Mouse (Mus musculus) CD4-positive, CD25-positive, alpha-beta regulatory T cell, adult 2 months (primary cell): ENCODE results near the gene Skap1.

ENCODE experiments used
- DNase-seq: peaks from one replicate; pipeline ENCODE4 v3.0.0-alpha.2; 2012; ENCODE audit warnings: low read depth, low spot score

Gene Skap1

DNA sequence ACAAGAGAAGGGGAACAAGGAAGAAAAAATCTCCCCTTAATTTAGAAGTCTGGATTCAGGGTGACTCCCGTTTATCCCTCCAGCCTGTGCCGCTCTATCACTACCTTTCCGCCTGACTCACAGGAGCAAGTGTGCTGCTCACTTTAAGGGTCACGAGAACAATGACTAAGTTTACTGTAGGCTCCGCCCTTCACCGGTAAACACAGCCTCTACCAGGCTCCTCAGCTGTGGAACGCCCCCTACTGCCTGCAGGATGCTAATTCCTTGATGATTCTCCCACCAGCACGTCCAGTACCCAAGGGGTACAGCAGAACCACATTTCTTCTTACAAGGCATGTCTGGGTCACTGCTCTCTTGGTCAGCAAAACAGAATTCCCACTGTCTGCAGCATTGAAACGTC is 158.4 kb downstream of the Skap1 start:
- peak; percentile 36 for DNase-seq

DNA sequence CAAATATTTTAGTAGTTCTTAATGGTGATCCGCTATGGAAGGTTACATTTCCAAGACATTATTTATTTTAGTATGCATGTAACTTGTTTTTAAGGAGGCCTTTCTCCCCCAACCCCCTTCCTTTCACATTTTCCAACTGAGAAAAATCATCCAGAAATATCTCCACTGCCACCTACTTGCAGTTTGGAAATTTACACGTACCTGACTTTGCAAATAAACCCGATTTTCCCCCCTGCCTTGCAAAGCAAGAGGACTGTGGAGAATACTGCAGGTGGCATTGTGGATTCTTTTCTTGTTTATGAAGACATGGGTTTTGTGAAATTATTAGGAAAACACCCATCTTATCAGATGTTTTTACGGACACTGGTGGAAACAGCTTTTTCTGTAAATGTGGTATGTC is 160.0 kb downstream of the Skap1 start:
- DNase-seq: no peak

DNA sequence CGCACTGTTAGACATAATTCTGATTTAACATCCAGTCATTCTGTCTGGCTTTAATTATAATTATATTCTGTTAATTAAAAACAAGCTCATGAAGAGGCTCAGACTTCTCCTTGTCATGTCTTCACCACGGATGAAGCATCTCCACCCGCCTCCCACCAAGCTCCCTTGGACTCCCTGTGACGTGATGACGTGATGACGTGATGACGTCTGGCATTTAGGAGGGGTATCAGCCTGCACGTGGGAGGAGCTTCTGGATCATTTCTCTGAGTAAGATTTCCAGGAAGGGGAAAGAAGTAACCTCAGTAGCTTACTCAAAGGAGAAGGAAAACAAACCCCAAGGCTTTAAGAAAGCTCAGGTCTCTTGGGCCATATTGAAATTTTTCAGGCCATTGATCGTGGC is 165.4 kb downstream of the Skap1 start:
- DNase-seq: no peak

DNA sequence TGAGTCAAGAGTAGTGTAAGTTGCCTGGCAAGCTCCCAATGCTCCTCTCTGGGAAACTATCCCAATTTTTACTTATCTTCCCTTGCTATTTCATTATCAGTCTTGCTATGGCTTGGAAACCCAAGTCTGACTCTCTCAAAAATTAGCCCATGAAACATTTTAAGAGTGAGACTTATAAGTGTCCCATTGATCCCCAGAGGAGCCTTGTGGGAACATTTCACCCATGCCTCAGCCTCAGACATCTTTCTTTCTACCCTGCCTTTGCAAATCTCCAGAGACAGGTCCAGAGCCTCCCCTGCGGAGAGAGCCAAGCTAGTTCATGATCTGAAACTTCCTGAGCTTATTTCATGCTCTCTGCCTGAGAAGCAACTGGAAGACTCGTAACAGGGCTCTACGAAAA is 167.1 kb downstream of the Skap1 start:
- no peak for DNase-seq

DNA sequence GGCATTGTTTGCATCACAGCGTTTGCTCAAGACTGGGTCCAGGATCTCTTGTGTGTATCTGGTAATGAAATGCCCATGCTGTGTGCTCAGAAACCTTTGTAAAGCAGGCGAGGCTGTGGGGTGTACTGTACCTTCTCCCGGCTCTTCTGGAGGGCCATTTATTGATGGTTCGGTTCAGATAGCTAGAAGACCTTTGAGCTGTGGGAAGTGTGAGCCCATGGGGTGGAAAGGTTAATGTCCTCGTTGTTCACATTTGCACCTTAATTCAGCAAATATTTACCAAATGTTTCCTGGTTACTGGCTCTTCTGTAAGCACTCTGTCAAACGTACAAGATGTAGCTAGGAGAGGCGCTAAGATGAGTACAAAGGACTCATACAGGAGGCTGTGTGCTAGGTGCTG is 173.5 kb downstream of the Skap1 start:
- DNase-seq: no peak

DNA sequence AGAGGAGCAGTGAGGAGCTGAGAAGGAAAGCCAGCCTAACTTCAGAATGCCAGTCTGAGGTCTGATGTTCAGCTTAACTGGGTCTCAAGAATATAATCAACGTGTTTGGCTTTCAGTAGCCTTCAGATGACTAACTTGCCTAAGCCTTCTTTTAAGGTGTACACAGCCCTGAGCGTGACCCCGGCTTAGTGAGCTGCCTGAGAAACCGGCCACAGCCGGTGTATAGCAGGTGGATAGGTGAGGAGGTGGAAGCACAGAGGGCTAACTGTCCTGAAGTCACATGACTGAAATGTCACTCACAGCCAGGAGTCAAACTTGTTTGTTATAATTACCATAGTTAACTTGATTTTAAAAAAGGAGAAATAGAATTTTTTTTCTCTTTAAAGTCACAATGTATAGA is 175.4 kb downstream of the Skap1 start:
- DNase-seq: no peak

DNA sequence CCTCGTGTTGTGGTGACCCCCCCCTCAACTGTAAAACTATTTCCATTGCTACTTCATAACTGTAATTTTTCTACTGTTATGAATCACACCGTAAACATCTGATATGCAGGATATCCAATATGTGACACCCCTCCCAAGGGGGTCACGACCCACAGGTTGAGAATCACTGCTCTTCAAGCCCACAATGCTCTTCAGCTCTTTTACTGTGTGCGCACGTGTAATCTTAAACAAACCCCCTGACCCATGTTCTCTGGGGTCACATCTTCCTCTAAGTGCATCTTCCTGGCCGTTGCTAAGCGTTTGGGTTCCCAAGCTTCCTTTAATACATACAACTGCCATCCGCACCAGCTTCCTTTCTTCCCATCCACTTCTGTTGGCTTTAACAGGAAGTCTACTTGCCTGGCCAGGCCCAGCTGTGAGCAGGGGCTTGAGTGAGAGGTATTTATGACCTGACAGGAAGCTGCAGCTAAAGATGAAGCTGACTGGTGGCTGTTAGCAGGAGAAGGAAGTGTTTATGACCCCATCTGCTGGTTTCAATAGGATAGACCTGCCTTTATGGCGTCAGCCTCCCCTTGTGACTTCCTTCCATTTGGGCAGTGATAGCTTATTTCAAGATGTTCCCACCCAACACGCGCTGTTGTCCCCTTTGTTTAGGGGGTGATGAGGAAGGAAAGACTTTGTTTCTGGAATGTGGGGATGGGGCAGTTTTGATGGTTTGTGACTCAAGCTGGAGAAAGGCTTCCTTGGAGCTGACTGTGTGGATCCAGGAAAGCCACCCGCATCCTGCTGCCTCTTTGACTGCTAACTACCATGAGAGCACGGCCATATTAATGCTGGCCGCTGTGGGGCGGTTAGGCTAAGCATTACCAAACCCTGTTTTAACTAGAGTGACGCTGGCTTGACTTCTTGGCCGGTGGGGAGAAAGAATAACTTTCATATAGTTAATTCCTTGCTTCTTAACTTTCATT is 178.1 kb downstream of the Skap1 start:
- DNase-seq: peak; percentile 20

DNA sequence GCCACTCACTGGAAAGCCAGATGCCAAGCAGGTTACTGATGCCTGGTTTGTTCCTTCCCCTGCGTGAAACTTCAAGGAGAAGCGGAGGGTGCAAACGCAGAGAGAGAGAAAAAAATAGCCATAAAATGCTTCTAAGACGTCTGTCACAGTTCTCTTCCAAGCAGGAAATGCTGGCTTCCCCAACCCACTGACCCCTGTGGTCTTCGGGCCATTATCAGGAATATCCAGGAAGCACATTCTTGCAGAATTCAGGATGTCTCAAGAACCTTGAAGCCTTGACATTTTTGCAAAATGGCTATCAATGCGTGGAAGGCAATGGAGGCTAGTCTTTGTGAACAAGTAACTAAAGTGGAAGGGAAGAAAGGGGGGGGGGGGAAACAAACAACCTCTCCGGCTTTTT is 180.6 kb downstream of the Skap1 start:
- no peak for DNase-seq

DNA sequence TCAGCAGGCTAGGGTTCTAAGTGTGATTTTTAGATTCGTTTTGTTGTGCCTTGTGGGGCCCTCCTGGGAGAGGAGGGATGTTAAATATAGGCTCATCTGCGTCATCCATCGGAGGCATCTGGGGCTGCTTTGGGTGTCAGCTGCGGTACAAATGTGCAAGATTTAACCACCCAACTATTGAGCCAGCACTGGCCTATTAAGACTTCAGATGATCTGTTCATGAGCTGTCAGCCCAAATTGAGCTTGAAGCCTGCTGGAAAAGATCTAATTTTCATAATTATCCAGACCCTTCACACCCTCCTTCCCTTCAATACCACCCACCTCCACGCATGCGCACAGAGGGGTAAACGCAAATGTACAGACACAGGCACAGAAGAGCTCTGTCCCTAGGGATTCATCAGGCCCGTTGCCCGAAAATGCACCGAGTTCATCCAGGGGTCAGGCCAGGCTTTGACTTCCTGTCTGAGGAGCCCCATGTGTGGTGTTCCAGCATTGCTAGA is 181.2 kb downstream of the Skap1 start:
- no peak for DNase-seq

DNA sequence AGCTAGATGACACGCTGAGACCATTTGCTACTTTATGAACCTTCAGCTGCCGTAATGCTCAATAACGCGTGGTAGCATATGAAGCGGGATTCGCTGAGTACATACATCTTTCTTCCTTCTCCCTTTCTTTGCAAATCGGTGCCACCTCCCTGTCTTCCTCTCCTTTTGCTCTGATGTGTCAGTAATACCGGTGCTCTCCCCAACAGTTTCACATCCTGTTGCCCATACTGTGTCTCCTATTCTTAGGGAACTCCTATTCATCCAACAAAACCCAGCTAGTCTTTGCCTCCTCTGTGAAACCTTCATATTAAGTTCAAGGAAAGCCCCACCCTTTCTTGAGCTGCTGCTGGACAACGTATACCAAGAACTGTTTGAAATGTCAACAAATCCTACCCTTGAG is 187.5 kb downstream of the Skap1 start:
- DNase-seq: no peak

DNA sequence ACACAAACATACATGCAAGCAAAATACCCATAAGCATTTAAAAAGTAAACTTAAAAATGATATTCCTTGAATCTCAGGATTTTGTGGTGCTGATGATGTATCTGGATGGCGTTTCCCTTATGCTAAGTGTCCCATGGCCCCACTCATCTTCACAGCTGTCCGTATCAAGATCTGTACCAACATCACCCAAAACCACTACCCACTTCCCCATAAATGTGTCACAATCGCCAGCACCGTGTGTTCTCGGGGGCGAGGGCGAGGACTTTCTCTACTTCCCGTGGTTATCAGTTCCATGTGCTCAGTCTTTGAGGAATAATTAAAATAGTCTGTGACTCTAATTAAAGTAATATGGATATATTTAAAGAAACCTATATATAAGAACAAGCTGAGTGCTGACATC is 189.5 kb downstream of the Skap1 start:
- DNase-seq: no peak

DNA sequence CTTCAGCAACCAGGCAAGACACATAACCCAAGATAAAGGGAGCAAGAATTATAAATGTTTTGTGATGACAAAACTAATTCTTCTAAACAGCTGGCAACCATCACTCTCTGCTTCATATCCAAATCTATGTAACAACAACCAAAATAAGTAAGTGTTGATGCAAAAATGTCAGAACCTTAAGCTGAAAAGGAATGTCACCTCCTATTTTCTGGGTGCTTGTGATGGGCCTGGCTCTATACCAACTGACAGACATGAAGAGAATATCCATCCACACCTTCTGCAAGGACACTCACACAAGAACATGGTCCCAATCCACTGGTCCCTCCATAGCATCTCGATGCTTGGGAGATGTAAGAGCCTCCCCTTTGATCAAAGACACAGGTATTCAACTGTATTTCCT is 194.0 kb downstream of the Skap1 start:
- DNase-seq: no peak

DNA sequence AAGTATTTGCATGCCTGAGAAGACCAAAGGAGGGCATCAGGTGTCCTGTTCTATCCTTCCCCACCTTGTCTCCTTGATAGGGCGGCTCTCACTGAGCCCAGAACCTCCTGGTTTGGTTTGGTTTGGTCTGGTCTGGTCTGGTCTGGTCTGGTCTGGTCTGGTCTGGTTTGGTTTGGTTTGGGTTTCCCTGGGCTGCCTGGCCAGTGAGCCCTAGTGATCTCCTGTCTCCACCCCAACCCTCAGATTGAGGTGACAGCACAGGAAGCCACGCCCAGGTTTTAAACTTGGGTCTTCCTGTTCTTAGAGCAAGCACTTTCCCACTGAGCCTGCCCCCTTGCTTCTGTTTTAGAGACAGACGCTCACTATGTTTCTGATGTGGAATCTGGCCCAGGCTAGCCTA is 202.5 kb downstream of the Skap1 start:
- peak; percentile 71 for DNase-seq

DNA sequence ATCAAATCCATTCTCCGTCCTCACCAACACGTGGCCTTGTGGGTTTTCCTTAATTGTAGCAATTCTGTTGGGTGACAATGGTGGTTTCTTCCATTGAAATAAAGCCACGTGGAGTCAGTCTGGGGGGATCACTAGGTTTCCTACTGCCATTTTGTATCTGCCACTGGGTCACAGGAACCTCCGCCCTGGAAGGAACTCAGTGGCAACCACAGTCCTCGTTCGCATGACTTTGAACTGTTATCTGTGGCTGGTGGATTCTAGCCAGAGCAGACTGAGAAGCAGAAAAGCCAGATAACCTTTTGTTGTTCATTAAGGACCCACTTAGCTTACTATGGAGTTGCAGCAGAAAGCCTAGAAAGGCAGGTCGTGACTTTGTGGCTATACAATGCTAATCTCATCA is 204.0 kb downstream of the Skap1 start:
- no peak for DNase-seq

DNA sequence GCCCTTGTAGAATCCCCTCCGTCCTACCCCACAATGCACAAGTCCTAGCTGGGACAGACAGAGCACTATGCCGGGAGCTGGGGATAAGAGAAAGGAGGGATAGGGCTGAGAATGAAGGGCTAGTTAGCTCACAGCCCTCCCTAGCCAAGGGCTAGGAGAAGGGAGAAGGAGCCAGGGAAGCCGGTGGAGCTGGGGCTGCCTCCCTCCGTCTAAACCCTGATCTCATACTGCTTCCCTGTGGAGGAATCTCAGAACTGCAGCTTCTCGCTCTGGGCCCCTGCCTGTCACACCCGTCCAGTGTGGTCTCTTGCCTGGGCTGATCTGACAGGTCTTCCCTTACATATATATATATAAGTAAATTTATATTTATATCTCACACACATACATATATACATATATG is 209.4 kb downstream of the Skap1 start:
- no peak for DNase-seq

DNA sequence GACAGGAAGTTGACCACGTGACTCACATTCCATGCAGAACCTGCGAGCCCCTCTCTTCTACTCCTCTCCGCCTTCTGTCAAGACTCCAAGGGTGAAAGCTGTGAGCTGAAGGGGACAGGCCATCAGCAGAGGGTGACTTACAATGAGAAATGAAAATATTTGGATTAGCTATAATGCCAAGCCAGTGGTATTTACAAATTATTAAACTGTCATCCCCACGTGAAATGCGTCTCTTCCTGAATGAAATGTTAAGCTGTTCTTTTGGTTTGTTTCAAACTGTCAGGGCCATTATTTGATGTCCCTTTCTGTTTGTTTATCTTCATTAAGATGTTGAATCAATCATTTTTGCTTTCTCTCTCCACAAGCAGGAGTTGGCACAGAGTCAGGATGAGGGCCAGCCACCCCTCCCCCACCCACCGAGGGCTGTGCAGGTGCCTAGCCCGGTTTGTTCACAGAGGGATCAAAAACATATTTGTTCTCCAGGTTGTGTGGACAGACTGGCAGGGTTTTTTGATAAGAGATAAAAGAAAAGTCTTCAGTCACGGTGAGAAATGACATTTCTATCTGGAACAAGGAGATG is 210.5 kb downstream of the Skap1 start:
- no peak for DNase-seq

DNA sequence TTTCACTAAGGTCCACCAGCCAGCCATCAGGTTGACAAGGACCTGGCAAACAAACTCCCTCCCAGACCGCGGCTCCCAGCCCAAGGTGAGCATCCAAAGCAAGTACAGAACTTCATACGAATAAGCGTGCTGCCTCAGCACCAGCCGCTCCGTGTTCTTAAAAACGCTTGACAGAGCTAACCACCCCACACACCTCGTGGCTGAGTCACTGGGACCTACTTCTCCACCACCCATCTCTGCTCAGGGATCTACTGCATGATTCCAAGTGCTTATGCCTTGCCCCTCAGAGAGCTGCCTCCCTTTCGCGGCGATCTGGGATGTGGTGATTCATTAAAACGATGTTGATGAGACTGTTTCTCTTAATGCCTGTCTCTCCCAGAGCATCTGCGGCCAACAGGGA is 213.6 kb downstream of the Skap1 start:
- DNase-seq: no peak

DNA sequence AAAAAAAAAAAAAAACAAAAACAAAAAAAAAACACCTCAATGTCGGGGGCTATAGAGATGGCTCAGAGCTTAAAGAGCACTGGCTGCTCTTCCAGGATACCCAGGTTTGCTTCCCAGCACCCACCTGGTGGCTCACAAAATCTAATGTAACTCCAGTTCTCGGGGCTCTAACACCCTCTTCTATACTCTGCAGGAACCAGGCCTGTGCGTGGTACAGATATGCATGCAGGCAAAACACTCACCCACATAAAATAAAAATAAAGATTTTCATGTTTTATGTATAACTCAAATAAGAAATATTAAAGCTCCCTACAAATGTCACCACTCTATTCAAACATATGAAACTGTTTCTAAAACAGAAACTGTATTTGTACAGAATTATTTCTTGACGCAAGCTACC is 214.6 kb downstream of the Skap1 start:
- no peak for DNase-seq

DNA sequence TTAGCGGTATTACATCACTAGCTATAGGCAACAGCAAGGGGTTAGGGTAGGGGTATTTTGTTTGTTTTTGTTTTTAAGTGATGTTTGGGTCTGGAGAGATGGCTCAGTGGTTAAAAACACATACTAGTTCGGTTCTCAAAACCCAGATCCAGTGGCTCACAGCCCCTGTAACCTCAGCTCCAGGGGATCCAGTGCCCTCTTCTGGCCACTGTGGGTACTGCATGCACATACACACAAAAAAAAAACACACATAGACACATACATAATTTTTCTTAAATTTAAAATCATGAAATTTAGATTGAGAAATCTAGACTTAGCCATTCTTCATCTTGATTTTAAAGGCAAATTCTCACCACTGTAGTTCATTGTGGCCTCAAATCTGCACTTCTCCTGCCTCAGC is 221.0 kb downstream of the Skap1 start:
- peak; percentile 59 for DNase-seq

DNA sequence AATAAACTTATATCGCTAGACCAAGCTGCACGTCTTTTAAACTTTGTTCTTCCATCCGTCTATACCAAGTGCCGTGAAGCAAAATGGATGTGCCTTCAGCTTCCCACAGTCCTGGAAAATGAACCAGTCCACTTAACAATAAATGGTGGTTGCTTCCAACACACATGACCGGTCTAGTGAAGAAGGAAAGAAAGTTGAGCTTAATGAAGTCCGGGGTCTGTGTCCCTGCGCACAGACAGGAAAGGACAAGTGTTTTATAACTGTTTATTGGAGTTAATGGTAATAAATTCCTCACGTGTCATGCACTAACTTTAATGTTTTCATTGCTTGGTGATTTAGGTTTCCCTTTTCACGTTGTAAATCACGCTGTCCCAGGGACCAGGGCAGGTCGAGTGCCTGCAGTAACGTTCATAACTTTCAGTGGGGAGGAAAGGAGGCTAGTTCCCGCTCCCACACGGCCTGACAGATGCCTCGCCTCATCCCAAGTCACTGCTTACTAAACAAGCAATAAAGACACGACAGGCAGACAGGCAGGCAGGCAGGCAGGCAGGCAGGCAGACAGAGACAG is 222.4 kb downstream of the Skap1 start:
- no peak for DNase-seq

DNA sequence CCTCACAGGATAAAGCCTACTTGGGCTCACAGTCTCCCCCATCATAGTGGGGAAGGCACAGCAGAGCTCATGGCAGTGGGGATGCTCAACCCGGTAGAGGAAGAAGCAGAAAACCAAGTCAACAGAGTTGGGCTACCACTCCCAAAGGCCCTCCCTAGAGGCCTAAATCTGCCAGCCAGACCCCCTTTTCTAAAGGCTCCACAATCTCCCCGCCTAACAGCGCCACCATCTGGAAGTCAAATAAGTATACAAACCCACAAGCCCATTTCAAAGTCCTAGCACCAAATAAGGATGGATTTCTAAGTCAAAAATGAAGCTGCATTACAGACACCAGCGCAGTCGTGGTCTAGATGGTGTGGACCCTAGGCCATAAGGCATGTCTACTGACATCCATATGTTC is 227.9 kb downstream of the Skap1 start:
- no peak for DNase-seq

DNA sequence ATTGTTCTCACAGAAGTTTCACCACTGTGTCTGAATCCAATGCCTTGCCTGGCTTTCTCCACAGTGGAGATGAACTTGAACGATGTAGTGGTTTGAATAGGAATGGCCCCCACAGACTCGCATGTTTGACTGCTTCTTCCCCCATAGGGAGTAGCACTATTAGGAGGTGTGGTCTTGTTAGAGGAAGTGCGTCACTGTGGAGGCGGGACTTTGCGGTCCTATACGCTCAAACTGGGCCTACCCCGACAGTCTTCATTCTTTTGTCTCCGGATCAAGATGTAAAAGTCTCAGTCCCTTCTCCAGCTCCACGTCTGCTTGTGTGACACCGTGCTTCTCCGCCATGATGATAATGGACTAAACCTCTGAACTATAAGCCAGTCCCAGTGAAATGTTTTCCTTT is 229.0 kb downstream of the Skap1 start:
- DNase-seq: no peak

DNA sequence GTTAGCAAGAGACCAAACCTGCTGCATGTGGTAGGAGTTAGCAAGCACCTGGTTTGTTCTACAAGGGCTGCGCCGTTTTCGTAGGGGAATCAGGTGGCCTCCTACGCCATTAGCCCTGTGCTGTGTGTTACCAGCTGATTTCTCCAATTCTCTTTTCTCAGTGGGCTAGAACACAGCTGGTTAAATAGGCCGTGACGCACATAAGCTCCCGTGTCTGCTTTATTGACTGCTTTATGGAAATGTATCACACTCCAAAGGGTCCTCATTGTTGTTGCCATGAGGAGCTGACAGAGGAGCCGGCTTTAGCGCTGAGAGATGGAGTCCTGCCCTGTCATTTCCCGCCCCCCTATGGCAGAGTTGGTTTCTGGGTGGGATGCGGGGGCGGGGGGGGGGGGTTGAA is 230.4 kb downstream of the Skap1 start:
- DNase-seq: no peak
